Mouse (Mus musculus): ENCODE results near the gene Zic5. TPM values are rescaled to one million over a fixed set of nuclear protein-coding genes. Genes with fewer than 3 reads are reported as not detected.

Gene Zic5
- polyA plus RNA-seq (2012; rRNA removed), result 10.4 and 18.6 TPM in 2 replicates

- TF ChIP-seq CTCF (IDR thresholded peaks at IDR 0.05; ENCODE audit: borderline replicate concordance, extremely low read depth, insufficient read depth, insufficient read length) (no peak), POLR2A (IDR thresholded peaks at IDR 0.05; ENCODE audit: borderline replicate concordance, extremely low read depth, insufficient read depth, insufficient read length, poor library complexity, severe bottlenecking) (peak; percentile 32; the same call in 1 of the 2 replicates)
- DNase-seq (ENCODE audit: low read depth), result peak; percentile 95
Measured at GRCm38 (mm10) chr14:122464763-122465741, at the start of gene Zic5. Gene Zic5, minus strand, starts transcription at chr14:122465677.

- TF ChIP-seq POLR2A (IDR thresholded peaks at IDR 0.05; ENCODE audit: borderline replicate concordance, extremely low read depth, insufficient read depth, insufficient read length, poor library complexity, severe bottlenecking) (no peak), CTCF (IDR thresholded peaks at IDR 0.05; ENCODE audit: borderline replicate concordance, extremely low read depth, insufficient read depth, insufficient read length) (no peak)
Measured at GRCm38 (mm10) chr14:122513511-122514036, 48.1 kb upstream of the Zic5 start.

GRCm38 (mm10) chr14:122511519-122511918, 46.0 kb upstream of the Zic5 start:
- TF ChIP-seq CTCF (IDR thresholded peaks at IDR 0.05; ENCODE audit: borderline replicate concordance, extremely low read depth, insufficient read depth, insufficient read length) (no peak), POLR2A (IDR thresholded peaks at IDR 0.05; ENCODE audit: borderline replicate concordance, extremely low read depth, insufficient read depth, insufficient read length, poor library complexity, severe bottlenecking) (no peak)
- no peak for DNase-seq (ENCODE audit: low read depth)

More at GRCm38 (mm10) chr14:122513511-122514036, 48.1 kb upstream of the Zic5 start:
- DNase-seq (ENCODE audit: low read depth), result no peak

GRCm38 (mm10) chr14:122509058-122509457, 43.6 kb upstream of the Zic5 start:
- DNase-seq (ENCODE audit: low read depth), result peak; percentile 43
- TF ChIP-seq CTCF (IDR thresholded peaks at IDR 0.05; ENCODE audit: borderline replicate concordance, extremely low read depth, insufficient read depth, insufficient read length) (peak; percentile 26; the same call in 1 of the 2 replicates), POLR2A (IDR thresholded peaks at IDR 0.05; ENCODE audit: borderline replicate concordance, extremely low read depth, insufficient read depth, insufficient read length, poor library complexity, severe bottlenecking) (no peak)

GRCm38 (mm10) chr14:122492015-122492414, 26.5 kb upstream of the Zic5 start:
- no peak for DNase-seq (ENCODE audit: low read depth)
- TF ChIP-seq CTCF (IDR thresholded peaks at IDR 0.05; ENCODE audit: borderline replicate concordance, extremely low read depth, insufficient read depth, insufficient read length) (no peak), POLR2A (IDR thresholded peaks at IDR 0.05; ENCODE audit: borderline replicate concordance, extremely low read depth, insufficient read depth, insufficient read length, poor library complexity, severe bottlenecking) (no peak)

- peak; percentile 8 for DNase-seq (ENCODE audit: low read depth)
Measured at GRCm38 (mm10) chr14:122491521-122491920, 26.0 kb upstream of the Zic5 start.

GRCm38 (mm10) chr14:122490441-122491328, 25.2 kb upstream of the Zic5 start, which contains the start of gene Gm10837:
Gene Gm10837, plus strand, starts transcription at chr14:122490586.
- TF ChIP-seq CTCF (IDR thresholded peaks at IDR 0.05; ENCODE audit: borderline replicate concordance, extremely low read depth, insufficient read depth, insufficient read length) (no peak), POLR2A (IDR thresholded peaks at IDR 0.05; ENCODE audit: borderline replicate concordance, extremely low read depth, insufficient read depth, insufficient read length, poor library complexity, severe bottlenecking) (no peak)

More at GRCm38 (mm10) chr14:122491521-122491920, 26.0 kb upstream of the Zic5 start:
- TF ChIP-seq CTCF (IDR thresholded peaks at IDR 0.05; ENCODE audit: borderline replicate concordance, extremely low read depth, insufficient read depth, insufficient read length) (no peak), POLR2A (IDR thresholded peaks at IDR 0.05; ENCODE audit: borderline replicate concordance, extremely low read depth, insufficient read depth, insufficient read length, poor library complexity, severe bottlenecking) (no peak)

GRCm38 (mm10) chr14:122489686-122490414, 24.4 kb upstream of the Zic5 start:
- no peak for TF ChIP-seq POLR2A (IDR thresholded peaks at IDR 0.05; ENCODE audit: borderline replicate concordance, extremely low read depth, insufficient read depth, insufficient read length, poor library complexity, severe bottlenecking)
- TF ChIP-seq CTCF (IDR thresholded peaks at IDR 0.05; ENCODE audit: borderline replicate concordance, extremely low read depth, insufficient read depth, insufficient read length), result no peak
- peak; percentile 84 for DNase-seq (ENCODE audit: low read depth)

More at GRCm38 (mm10) chr14:122490441-122491328, 25.2 kb upstream of the Zic5 start, which contains the start of gene Gm10837:
- DNase-seq (ENCODE audit: low read depth), result peak; percentile 80

GRCm38 (mm10) chr14:122489041-122489440, 23.6 kb upstream of the Zic5 start:
- peak; percentile 77 for DNase-seq (ENCODE audit: low read depth)
- TF ChIP-seq POLR2A (IDR thresholded peaks at IDR 0.05; ENCODE audit: borderline replicate concordance, extremely low read depth, insufficient read depth, insufficient read length, poor library complexity, severe bottlenecking), result no peak
- TF ChIP-seq CTCF (IDR thresholded peaks at IDR 0.05; ENCODE audit: borderline replicate concordance, extremely low read depth, insufficient read depth, insufficient read length), result no peak

- peak; percentile 64 for DNase-seq (ENCODE audit: low read depth)
- TF ChIP-seq CTCF (IDR thresholded peaks at IDR 0.05; ENCODE audit: borderline replicate concordance, extremely low read depth, insufficient read depth, insufficient read length), result no peak
- no peak for TF ChIP-seq POLR2A (IDR thresholded peaks at IDR 0.05; ENCODE audit: borderline replicate concordance, extremely low read depth, insufficient read depth, insufficient read length, poor library complexity, severe bottlenecking)
Measured at GRCm38 (mm10) chr14:122487366-122487765, 21.9 kb upstream of the Zic5 start.

Data from brain, embryonic 14.5 days (tissue).